Mouse (Mus musculus): ENCODE measurements around the gene Adamtsl3.
"Not testable (repeated sequence)": the region's sequence is repeated elsewhere in the genome, so short reads cannot be mapped to it uniquely, and the experiment has no call there.

The Adamtsl3 gene

DNA sequence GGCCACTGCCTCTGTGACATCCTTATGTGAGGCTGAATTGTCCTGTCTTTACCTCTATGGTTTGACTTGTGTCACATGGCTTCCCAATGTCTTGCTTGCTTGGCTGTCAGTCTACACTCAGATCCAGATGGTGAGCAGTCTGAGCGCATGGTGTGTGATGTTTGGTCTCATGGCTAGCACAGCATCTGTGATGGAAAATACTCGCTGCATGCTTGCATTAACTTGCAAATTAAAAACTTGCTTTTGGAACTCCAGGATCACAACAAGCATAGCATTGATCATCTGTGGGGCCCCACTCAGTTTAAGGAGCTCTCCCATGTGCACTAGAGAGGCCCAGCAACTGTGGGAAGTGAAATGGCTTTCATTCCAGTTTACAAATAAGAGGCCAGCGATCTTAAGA, 29.1 kb downstream of the Adamtsl3 start:
- no peak for DNase-seq

DNA sequence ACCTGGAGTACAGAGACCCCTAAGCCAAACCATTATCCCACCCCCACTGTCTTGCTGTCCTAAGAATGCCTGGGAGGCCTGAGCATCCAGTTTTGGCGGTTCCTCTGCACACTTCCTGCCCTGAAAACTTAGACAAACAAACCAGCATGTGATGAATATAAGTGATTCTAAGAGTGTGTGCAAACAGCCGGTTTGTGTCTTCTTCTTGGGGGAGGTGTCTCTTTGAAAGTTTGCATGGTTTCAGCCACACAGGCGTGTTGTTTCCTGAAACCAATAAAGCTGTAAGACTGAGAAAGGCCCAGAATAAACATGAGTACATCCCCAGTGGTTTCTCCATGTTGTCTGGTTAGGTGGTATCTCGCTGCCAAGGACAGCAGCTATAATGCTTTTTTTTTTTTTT, 30.6 kb downstream of the Adamtsl3 start:
- no peak for DNase-seq

DNA sequence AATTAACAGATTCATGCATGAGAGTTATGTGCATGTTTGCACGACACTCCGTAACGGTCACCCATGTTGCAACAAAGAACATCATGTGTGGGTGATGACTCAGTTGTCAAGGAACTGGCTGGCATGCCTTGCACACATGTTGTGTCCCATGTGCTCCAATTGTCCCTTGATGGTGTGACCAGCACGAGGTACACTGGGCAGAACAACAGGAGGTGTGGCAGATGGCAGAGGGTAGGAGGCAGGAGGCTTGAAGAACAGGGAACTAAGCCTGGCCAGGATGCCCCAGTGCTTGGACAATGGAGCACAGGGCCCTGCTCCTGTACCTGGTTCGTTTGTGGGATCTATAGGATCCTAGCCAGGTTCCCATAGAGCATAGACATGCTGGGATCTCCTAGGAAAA, 31.0 kb downstream of the Adamtsl3 start:
- no peak for DNase-seq

DNA sequence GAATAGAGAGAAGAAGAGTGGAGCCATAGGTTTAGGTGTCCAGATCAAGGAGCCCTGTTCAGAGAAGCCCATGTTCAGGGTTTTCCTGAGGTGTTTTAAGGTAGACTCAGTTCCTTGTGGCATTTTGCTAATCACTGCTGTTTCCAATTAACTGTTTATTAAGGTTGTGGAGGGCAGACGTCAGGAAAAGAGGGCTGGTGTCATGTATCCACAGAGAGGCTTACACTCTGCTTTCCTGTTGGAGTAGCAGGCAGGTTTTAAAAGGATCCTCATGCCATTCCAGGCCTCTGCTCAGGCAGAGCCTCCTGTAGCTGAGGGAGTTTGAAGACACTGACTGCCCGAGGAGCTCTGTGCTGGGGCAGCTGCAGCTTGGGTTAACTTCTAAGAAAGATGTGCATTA, 32.6 kb downstream of the Adamtsl3 start:
- DNase-seq = no peak

DNA sequence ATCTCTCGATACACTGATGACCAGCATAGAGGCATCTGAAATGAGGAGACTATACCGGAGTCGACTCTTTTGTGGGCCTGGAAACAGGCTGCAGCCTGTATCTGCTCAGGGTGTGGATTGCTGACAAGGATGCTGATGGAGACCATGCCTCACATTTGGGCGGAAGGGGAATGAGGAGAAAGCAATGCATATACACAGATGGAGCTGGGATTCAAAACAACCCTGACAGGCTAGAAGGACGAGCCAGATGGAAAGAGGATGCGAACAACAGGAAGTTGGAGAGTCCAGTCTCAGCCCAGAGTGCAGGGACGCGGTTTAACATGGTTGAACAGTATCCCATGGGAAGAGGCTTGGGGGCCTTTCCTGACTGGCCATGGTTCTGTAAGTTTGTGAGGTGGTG, 34.6 kb downstream of the Adamtsl3 start:
- no peak for DNase-seq

DNA sequence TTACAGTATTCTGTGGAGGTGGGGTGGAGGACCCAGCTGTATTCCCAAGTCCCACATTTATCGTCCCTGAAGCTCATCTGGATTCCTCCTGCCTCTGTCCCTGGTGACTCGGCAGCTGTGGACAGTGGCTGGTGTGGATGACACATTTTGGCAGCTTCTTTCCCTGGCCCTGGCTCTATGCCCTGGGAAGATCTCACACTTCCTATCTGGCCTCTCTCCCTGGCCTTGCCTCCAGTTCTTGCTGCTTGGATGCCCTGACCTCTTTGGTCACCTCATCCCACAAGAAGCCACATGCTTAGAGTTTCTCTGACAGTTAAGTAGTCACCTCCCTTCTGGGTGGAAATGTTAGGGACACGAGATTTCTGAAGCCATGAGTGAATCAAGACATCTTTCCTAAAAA, 35.9 kb downstream of the Adamtsl3 start:
- peak in 1 of 2 experiments; percentile 11 for DNase-seq

DNA sequence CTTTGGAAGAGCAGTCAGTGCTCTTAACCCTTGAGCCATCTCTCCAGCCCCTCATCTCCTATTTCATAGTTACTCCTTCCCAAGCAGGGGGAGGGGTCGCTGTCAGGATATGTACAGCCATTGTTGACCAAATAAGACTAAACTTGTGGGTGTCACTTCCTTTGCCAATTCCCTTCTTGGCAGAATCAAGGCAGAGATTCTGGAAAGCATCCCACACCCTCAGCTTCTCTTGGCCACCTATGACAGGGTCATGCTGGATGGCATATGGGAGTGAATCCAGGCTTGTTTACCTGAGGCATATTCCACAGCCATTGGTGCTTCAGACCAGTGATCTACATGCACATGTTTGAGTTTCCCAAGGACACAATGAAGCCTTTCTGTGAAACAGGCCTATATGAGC, 42.8 kb downstream of the Adamtsl3 start:
- peak; percentile 11 to 20 for DNase-seq

DNA sequence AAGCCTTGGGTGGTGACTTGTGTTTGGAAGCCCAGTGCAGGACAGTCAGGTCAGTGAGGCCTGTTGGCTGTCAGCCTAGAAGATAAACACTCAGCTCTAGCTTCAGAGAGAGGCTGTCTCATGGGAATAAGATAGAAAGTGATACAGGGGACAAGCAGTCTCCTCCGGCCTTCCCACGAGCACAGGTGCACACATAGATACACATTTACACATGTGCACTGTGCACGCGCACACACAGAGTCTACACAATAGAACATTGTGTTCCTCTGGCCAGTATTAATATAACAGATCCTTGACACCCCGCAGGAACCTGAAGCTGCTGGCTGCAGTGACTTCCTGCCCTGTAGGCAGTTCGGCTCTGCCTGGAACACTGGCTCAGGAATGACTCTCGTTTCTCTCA, 44.3 kb downstream of the Adamtsl3 start:
- DNase-seq = peak in 1 of 2 experiments; percentile 4

DNA sequence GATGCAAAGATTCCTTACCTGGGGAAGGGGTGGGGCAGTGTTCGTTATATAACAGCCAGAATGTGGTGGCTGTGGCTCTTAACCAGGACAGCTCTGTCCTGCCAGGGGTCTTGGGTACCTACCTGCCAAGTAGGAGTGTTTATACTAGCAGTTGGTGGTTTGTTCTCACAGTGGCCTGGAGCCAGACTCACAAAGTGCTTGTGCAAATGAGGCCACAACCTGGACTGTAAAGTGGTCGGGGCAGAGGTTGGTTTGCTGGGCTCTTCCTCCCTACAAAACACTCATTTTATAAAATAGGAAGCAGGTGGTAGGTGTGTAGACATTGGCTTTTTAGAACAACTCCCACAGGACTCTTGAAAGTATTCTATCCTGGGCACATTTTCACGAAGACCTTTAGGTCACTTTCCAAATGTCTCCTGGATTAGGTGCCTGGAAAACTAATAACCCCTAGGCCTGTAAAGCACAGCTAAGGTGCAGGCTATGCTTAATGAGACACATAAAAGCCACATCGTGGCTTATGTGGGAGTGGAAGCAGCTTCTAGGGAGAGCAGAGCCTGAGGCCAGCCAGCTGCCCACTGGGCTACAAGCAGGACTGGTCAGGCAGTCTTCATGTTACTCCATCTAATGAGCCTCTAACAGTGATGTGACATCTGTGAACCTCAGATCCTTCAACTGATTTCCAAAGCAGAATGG, 47.5 kb downstream of the Adamtsl3 start:
- DNase-seq = no peak

DNA sequence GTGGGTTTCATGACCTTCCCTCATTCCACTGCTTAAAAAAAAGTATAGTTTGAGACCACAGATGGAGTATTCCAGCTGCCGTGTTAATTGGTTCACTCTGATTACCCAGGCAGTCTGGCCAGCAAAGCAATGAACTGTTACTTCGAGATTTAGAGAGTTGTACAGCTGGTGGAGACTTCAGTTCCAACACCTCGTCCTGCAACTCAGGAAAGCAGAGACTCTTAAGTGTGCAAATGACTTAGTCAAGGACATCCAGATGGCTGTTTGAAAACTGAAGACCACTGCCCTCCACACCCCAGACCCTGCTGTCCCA, 48.0 kb downstream of the Adamtsl3 start:
- DNase-seq = no peak

DNA sequence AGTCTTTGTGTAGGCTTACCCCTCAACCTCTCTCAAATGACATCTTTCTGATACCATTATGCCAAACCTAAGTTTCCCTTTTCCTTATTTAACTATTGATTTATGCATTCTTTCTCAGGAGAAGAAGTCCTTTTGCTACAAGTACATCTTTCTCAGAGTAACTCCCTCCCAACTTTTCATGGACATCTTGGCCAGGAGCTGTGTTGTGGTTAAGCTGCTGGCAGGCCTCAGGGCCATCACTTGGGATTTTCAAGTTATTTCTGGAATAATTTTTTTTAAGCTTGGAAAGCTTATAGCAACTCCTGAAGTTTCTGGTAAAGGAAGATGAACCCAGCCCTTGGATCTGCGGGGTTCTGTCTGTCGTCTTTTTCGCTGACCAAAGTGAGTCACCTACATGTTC, 51.6 kb downstream of the Adamtsl3 start:
- no peak for DNase-seq

DNA sequence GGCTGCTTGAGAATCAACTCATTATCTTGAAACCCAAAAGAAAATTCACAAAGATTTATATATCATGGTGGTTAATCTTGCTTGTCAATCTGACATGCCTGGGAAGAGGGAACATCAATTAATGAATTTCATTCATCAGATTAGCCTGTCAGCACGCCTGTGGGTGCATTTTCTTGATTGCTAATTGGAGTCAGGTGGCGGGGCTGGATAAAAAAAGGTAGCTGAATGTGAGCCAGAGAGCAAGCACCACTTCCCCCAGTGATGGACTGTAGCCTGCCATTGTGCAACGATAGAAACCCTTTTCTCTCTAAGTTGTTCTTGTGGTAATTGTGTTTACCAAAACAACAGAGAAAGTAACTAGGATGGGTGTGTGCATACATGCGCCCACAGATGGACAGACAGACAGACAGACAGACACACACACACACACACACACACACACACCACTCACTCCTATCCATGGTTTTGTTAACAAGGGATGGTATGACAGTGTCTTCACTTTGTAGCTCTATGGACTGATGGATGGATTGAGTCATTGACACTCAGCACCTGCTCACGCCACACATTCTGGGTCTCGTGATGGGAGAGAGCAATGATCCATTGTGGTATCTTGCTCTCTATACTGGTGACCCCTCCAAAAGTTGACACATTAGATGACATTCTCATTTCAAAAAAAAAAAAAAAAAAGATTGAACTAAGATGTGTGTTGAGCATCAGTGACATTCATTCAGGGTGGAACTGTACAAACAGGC, 59.1 kb downstream of the Adamtsl3 start:
- DNase-seq = no peak

DNA sequence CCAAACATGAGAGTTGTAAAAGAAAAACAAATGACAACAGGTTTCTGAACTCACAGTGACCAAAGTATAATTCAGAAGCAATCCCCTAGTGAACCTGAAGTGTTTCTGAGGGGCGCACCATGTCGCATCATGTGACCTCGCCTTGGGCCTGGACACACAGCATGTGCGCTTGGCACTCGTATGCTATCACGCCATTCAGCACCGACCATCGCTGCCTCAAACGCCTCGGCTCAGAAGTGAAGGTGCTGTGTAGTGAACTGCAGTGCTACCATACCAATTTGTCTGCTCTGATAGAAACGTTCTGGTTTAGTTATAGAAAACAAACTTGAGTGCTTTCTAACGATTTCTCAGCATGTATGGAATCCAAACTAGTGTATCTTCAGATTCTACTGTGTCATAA, 59.7 kb downstream of the Adamtsl3 start:
- no peak for DNase-seq

DNA sequence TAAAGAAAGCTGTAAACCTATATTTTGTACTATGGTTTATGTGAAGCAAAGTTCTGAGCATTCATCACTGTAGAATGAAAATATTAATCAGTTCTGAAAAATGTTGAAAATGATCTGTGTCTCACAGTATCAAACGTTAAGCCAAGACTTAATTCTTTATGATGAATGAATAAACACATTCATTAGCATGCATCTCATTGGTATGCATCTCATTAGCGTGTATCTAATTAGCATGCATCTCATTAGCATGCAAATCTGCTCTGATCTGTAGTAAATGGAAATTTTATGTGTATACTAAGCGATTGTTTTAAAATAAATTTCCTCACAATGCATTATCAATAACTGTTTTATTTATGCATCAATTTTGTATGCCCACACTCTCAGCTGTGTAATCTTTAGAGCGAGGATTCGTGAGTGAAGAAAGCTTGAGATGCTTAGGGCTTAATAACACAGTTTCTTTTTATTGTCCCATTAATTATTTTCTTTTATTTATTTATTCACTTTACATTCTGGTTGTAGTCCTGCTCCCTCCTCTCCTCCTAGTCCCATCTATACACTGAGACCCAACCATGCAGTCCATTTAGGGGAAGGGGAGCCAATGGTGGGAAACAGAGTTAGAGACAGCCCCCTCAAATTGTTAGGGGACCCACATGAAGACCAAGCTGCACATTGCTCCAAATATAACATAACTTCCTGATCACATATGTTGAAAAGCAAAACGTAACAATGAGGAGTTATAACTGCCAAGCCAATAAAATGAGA, 60.4 kb downstream of the Adamtsl3 start:
- DNase-seq = no peak

DNA sequence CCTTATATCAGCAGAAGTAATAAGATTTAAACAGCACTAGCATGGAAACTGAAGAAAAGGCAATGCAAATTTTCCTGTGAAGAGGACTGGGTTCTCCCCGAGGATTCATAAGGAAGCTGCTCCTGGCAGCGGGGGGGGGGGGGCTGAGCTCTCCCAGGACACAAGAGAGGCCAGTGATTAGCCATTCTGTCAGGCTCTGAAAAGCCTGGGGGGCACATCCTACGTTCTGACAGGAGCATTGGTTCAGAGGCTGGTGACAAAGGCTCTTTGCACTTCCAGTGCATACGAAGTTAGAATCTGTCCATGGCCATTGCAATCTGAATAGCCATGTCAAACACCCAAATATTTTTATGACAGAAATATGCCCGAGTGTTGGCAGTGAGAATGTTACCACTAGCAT, 61.4 kb downstream of the Adamtsl3 start:
- DNase-seq = no peak

DNA sequence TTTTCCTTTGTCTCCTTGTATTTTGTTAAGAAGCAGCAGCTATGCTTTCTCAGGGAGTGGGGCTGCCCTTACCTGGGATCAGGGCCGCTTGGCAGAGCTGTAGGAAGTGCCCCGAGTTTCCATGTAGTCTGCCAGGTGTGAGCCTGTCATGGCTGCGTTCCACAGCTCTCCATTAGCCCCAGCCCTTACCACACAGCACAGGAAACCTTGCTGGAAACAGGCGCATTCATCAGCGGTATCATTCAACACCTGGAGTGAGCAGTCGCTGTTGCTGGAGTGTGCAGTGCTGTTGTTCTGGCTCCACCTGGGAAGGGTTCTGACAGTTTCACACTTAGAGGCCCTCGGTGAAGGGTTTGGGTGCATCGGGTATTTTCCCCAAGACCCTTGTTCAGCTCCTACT, 62.1 kb downstream of the Adamtsl3 start:
- no peak for DNase-seq

DNA sequence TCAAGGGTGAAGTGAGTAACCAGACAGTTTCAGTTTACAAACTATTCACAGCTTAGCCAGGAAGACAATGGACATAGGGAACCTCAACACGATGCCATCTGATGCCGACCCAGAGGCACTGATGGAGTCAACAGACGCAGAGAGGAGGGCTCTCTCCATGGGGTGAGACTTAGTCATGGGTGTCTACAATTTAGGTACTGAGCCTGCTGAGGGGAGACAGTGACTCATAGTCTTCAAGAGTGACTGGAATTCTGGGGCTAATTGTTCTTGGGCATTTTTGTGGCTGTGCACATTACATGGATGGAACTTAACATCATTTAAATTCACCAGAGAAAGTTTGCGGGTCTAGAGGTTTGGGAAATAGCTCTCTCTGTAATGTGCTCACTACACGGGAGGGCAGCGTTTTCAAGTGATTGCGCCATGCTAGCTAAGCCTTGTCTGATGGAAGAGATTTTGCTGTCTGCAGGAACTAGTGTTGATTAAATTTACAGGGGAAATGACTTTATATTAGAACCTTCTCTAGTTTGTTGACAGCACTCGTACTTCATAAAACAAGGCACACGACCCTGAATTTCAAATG, 70.1 kb downstream of the Adamtsl3 start:
- no peak for DNase-seq

DNA sequence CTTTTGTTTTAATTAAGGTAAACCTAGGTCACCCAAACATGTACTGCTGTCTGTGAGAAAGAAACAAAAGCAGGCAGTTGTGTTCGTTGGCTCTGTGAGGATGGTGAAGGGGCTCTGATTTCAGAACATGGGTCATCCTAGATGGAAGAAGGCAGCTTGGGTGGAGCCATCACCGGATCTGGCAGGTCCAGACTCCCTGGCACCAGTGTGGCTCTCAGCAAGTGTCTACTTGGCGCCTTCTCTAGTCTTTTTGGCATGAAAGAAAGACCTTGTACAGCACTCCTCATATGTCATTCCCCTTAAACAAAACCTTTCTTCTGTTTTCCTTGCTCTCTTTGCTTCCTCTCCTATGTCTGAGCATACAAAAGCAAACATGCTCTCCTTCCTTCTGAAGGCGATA, 75.5 kb downstream of the Adamtsl3 start:
- DNase-seq = peak; percentile 23 to 47

DNA sequence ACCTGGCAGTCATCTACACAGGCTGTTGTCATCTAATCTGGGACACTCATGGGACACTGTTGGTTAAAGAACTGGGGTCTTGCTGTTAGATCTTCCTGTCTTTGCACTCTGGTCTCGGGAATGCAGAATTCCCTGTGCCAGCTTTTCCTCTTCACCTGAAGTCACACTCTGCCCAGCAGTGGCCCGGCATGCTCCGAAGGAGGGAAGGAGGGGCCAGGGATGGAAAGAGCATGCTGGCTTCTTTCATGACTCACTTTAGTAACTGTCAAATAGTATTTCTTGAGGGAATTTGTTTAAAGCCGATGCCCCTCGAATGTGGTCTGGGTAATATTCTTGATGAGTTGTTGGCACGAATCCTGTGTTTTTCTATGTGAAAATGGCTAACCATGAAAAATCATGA, 81.2 kb downstream of the Adamtsl3 start:
- no peak for DNase-seq

DNA sequence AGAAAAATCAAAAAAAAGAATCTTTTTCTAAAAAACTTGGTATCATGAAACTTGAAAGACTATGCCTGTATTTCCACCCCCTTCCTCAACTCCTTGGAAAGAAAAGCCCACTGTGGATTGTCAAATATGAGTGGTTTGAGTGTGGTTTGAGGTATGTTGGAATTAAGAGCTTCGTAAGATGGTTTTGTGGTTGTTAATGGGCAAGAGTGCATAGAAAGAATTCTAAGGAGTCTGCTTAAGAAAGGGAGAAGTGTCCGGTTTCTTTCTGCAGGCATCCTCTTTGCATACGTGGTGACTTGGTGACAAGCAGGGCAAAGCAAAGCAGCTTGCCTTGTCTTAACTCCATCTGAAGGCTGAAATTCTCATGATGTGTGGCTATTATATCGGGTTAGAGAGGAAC, 81.6 kb downstream of the Adamtsl3 start:
- no peak for DNase-seq

DNA sequence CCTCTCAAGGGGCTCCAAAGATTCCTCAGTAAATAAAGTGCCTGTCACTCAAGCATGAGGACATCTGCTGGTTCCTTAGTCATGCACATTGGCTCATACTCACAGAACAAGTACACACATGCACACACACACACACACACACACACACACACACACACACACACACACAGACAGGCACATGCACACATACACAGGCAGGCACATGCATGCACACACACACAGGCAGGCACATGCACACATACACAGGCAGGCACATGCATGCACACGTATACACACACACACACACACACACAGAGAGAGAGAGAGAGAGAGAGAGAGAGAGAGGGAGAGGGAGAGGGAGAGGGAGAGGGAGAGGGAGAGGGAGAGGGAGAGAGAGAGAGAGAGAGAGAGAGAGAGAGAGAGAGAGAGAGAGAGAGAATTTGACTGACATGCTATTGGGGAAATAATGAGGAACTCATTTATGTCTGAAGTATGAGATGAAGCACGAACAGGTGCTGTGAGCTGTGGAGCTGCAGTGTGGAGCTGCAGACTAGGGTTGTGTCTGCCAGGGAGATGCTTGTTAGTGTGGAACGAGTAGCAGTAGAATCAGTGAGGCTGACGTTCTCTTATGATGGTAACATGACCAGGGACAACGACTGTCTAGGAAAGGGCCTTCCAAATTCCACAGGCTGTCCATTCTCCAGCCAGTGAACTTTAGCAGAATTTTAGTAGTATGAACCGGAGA, 85.0 kb downstream of the Adamtsl3 start:
- DNase-seq = not testable (repeated sequence)

DNA sequence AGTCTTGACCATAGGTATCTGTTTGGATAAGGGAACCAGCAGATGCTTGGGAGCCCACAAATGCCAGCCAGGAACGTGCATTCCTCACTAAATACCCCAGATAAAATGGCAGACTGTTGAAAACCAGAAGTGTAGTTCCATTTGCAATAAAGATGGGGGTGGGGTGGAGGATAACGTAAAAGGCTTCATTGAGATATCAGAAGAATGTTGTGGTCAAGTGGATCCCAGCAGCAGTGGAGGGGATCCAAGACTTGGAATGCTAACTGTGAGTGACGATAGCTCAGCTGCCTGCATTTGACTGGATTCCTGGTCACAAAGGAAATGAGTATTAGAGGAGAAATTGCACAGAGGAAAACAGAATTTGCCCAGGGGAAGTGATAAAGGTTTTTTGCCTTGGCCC, 87.1 kb downstream of the Adamtsl3 start:
- no peak for DNase-seq

DNA sequence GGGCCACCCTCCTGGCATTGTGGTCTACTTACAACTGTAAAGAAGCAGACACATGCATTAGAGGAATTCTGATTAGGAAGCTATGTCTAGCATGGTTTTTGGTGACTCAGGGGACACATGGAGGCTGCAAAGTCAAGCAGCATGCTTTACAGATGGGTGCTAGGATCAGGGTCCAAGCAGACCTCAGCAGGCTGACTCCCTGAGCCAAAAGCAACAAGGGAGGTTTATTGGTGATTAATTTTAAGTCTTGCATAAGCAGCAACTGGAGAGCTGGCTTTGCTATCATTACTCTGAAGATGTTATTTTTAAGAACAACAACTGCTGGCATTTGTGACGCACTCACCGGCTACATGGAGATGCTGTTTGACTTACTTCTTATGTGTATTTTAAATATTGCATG, 88.1 kb downstream of the Adamtsl3 start:
- DNase-seq = no peak
